Mouse (Mus musculus) midbrain, embryonic 15.5 days (tissue): ENCODE measurements at regions not wholly inside any gene's neighbourhood (a gene's known extent, or its start where the extent isn't known, plus 50 kb on each side); places are given as distances from the start of the nearest gene placed in this dataset.
"Not testable (repeated sequence)": the region's sequence is repeated elsewhere in the genome, so short reads cannot be mapped to it uniquely, and the experiment has no call there.

Experiments used
- ATAC-seq: fragments of 200-750 bp; cut with Nextera tagmentation; replicated peaks from 2 replicates; pipeline ENCODE4 v1.8.0; 2017; ENCODE audit warnings: moderate TSS enrichment
- H3K27ac ChIP-seq: fragments of 300-500 bp; sonication (generic); 2 replicates; pipeline ENCODE4 v1.5.1; 2015; ENCODE audit warnings: mild to moderate bottlenecking, inconsistent platforms
- H3K27me3 ChIP-seq: fragments of 300-500 bp; sonication (generic); replicated peaks from 2 replicates; pipeline ENCODE4 v1.6.1; 2015; ENCODE audit warnings: inconsistent platforms
- H3K36me3 ChIP-seq: fragments of 300-500 bp; sonication (generic); replicated peaks from 2 replicates; pipeline ENCODE4 v1.6.1; 2015; ENCODE audit warnings: inconsistent platforms
- H3K4me1 ChIP-seq: fragments of 300-500 bp; sonication (generic); 2 replicates; pipeline ENCODE4 v1.6.1; 2015; ENCODE audit warnings: inconsistent platforms
- H3K4me2 ChIP-seq: fragments of 300-500 bp; sonication (generic); 2 replicates; pipeline ENCODE4 v1.6.1; 2015; ENCODE audit warnings: inconsistent platforms, mild to moderate bottlenecking, moderate library complexity
- H3K4me3 ChIP-seq: fragments of 300-500 bp; sonication (generic); 2 replicates; pipeline ENCODE4 v1.5.1; 2015; ENCODE audit warnings: mild to moderate bottlenecking, inconsistent platforms
- H3K9ac ChIP-seq: fragments of 300-500 bp; sonication (generic); 2 replicates; pipeline ENCODE4 v1.6.1; 2015; ENCODE audit warnings: mild to moderate bottlenecking, inconsistent platforms
- H3K9me3 ChIP-seq: fragments of 300-500 bp; sonication (generic); 2 replicates; pipeline ENCODE4 v1.6.1; 2016; ENCODE audit warnings: inconsistent platforms
- WGBS: fragments of 180-500 bp; shearing (Covaris S2); methylation state at CpG from one replicate; pipeline ENCODE4 v1.1.7; 2015; ENCODE audit warnings: mixed read lengths; 5-methylcytosine and 5-hydroxymethylcytosine counted together

- Histone ChIP-seq H3K9me3 (no peaks in the 10 kb centered on the region), H3K9ac (peak overlapping the region; percentile 30; the same call in 1 of the 2 replicates), H3K4me2 (peak overlapping the region; percentile 42), H3K27me3 (no peaks in the 10 kb centered on the region), H3K4me1 (peaks cover 19% of the 10 kb centered on the region), H3K27ac (peak overlapping the region; percentile 22; the same call in 1 of the 2 replicates), H3K4me3 (peak overlapping the region; percentile 18; the same call in 1 of the 2 replicates), H3K36me3 (no peaks in the 10 kb centered on the region)
- WGBS: 5% methylated on average over 18 of the region's 18 CpGs
- peak; percentile 59; the same call in 1 of the 2 replicates for ATAC-seq
Measured at GRCm38 (mm10) chr12:69476631-69477091, 104.4 kb upstream of the Gm9887 start.

GRCm38 (mm10) chr12:69476131-69476530 is 103.9 kb upstream of the Gm9887 start:
- no peak overlapping the region for H3K27ac ChIP-seq
- H3K36me3 ChIP-seq: no peaks in the 10 kb centered on the region
- no peaks in the 10 kb centered on the region for H3K9me3 ChIP-seq
- H3K4me2 ChIP-seq: no peak overlapping the region
- H3K4me1 ChIP-seq: peaks cover 19% of the 10 kb centered on the region
- no peak overlapping the region for H3K9ac ChIP-seq
- ATAC-seq: no peak
- H3K27me3 ChIP-seq: no peaks in the 10 kb centered on the region
- no peak overlapping the region for H3K4me3 ChIP-seq
- 79% methylated on average over 4 of the region's 4 CpGs for WGBS

- peaks cover 19% of the 10 kb centered on the region for H3K4me1 ChIP-seq
- H3K27me3 ChIP-seq: no peaks in the 10 kb centered on the region
- no peaks in the 10 kb centered on the region for H3K9me3 ChIP-seq
- no peak overlapping the region for H3K9ac ChIP-seq
- H3K4me3 ChIP-seq: no peak overlapping the region
- 66% methylated on average over 17 of the region's 17 CpGs for WGBS
- ATAC-seq: no peak
- H3K36me3 ChIP-seq: no peaks in the 10 kb centered on the region
- H3K4me2 ChIP-seq: no peak overlapping the region
- H3K27ac ChIP-seq: no peak overlapping the region
Measured at GRCm38 (mm10) chr12:69474916-69475661, 102.8 kb upstream of the Gm9887 start.

- H3K4me2 ChIP-seq: no peak overlapping the region
- 26% methylated on average over 14 of the region's 14 CpGs for WGBS
- no peaks in the 10 kb centered on the region for H3K9me3 ChIP-seq
- H3K36me3 ChIP-seq: no peaks in the 10 kb centered on the region
- no peak overlapping the region for H3K27ac ChIP-seq
- no peak overlapping the region for H3K9ac ChIP-seq
- peaks cover 19% of the 10 kb centered on the region for H3K4me1 ChIP-seq
- no peaks in the 10 kb centered on the region for H3K27me3 ChIP-seq
- no peak overlapping the region for H3K4me3 ChIP-seq
- ATAC-seq: peak; percentile 27; the same call in 1 of the 2 replicates
Measured at GRCm38 (mm10) chr12:69474141-69474915, 102.1 kb upstream of the Gm9887 start.

GRCm38 (mm10) chr12:69473379-69474057 is 101.3 kb upstream of the Gm9887 start:
- Histone ChIP-seq H3K9ac (no peak overlapping the region), H3K4me2 (no peak overlapping the region), H3K27ac (no peak overlapping the region), H3K27me3 (no peaks in the 10 kb centered on the region), H3K4me3 (no peak overlapping the region), H3K9me3 (no peaks in the 10 kb centered on the region), H3K36me3 (no peaks in the 10 kb centered on the region), H3K4me1 (peaks cover 19% of the 10 kb centered on the region)
- WGBS: 69% methylated on average over 13 of the region's 13 CpGs
- ATAC-seq: no peak

GRCm38 (mm10) chr12:69472912-69473311 is 100.7 kb upstream of the Gm9887 start:
- Histone ChIP-seq H3K9me3 (no peaks in the 10 kb centered on the region), H3K4me3 (no peak overlapping the region), H3K27me3 (no peaks in the 10 kb centered on the region), H3K36me3 (no peaks in the 10 kb centered on the region), H3K4me1 (peaks cover 19% of the 10 kb centered on the region), H3K27ac (no peak overlapping the region), H3K4me2 (no peak overlapping the region), H3K9ac (no peak overlapping the region)
- WGBS: 97% methylated on average over 9 of the region's 9 CpGs
- no peak for ATAC-seq

- Histone ChIP-seq H3K4me1 (peaks cover 15% of the 10 kb centered on the region), H3K27me3 (no peaks in the 10 kb centered on the region), H3K4me2 (no peak overlapping the region), H3K4me3 (no peak overlapping the region), H3K9ac (no peak overlapping the region), H3K9me3 (no peaks in the 10 kb centered on the region), H3K36me3 (no peaks in the 10 kb centered on the region), H3K27ac (no peak overlapping the region)
- ATAC-seq: no peak
- WGBS: 67% methylated on average over 5 of the region's 5 CpGs
Measured at GRCm38 (mm10) chr12:69471876-69472275, 99.6 kb upstream of the Gm9887 start.

GRCm38 (mm10) chr12:69469004-69469403 is 96.7 kb upstream of the Gm9887 start:
- Histone ChIP-seq H3K4me1 (no peaks in the 10 kb centered on the region), H3K36me3 (no peaks in the 10 kb centered on the region), H3K9me3 (no peaks in the 10 kb centered on the region), H3K27ac (no peak overlapping the region), H3K4me3 (no peak overlapping the region), H3K27me3 (no peaks in the 10 kb centered on the region), H3K9ac (no peak overlapping the region), H3K4me2 (no peak overlapping the region)
- no peak for ATAC-seq
- WGBS: 81% methylated on average over 6 of the region's 6 CpGs

- 77% methylated on average over 4 of the region's 4 CpGs for WGBS
Measured at GRCm38 (mm10) chr12:69467363-69467762, 95.1 kb upstream of the Gm9887 start.

GRCm38 (mm10) chr12:69464906-69465305 is 92.6 kb upstream of the Gm9887 start:
- 82% methylated on average over 8 of the region's 8 CpGs for WGBS
- Histone ChIP-seq H3K4me3 (no peak overlapping the region), H3K4me1 (peaks cover 15% of the 10 kb centered on the region), H3K27me3 (no peaks in the 10 kb centered on the region), H3K4me2 (no peak overlapping the region), H3K9me3 (no peaks in the 10 kb centered on the region), H3K27ac (no peak overlapping the region), H3K36me3 (no peaks in the 10 kb centered on the region), H3K9ac (no peak overlapping the region)
- ATAC-seq: no peak

More at GRCm38 (mm10) chr12:69467363-69467762, 95.1 kb upstream of the Gm9887 start:
- ATAC-seq: no peak
- H3K36me3 ChIP-seq: no peaks in the 10 kb centered on the region
- H3K9me3 ChIP-seq: no peaks in the 10 kb centered on the region
- H3K4me1 ChIP-seq: peaks cover 2% of the 10 kb centered on the region; the same call in 1 of the 2 replicates
- H3K4me2 ChIP-seq: no peak overlapping the region
- H3K4me3 ChIP-seq: no peak overlapping the region
- H3K27me3 ChIP-seq: no peaks in the 10 kb centered on the region
- H3K9ac ChIP-seq: no peak overlapping the region
- H3K27ac ChIP-seq: no peak overlapping the region

- H3K36me3 ChIP-seq, H3K9ac ChIP-seq, H3K4me3 ChIP-seq, ATAC-seq, H3K4me2 ChIP-seq, H3K27ac ChIP-seq, H3K27me3 ChIP-seq, H3K9me3 ChIP-seq: not testable (repeated sequence)
- peaks cover 15% of the 10 kb centered on the region for H3K4me1 ChIP-seq
- 95% methylated on average over 6 of the region's 6 CpGs for WGBS
Measured at GRCm38 (mm10) chr12:69463327-69463726, 91.1 kb upstream of the Gm9887 start.
